Mouse (Mus musculus) neural tube, embryonic 14.5 days (tissue): ENCODE data around the gene Mob2. TPM values are rescaled to one million over a fixed set of nuclear protein-coding genes. Genes with fewer than 3 reads are reported as not detected.

Experiments used
- ATAC-seq: fragments of 200-750 bp; cut with Nextera tagmentation; 2 replicates; pipeline ENCODE4 v1.8.0; 2017; ENCODE audit warnings: low read depth, mild to moderate bottlenecking, moderate TSS enrichment, moderate library complexity
- H3K27ac ChIP-seq: fragments of 300-500 bp; sonication (generic); 2 replicates; pipeline ENCODE4 v1.5.1; 2014; ENCODE audit warnings: low read depth, mild to moderate bottlenecking, control low read depth, low read length, moderate library complexity, mixed read lengths
- H3K27me3 ChIP-seq: fragments of 300-500 bp; sonication (generic); 2 replicates; pipeline ENCODE4 v1.6.1; 2014; ENCODE audit warnings: low read length; ENCODE audit not compliant: control insufficient read depth, insufficient read depth
- H3K36me3 ChIP-seq: fragments of 300-500 bp; sonication (generic); 2 replicates; pipeline ENCODE4 v1.6.1; 2014; ENCODE audit warnings: low read length, mixed read lengths; ENCODE audit not compliant: control insufficient read depth, insufficient read depth
- H3K4me1 ChIP-seq: fragments of 300-500 bp; sonication (generic); 2 replicates; pipeline ENCODE4 v1.6.1; 2014; ENCODE audit warnings: low read length; ENCODE audit not compliant: control insufficient read depth, insufficient read depth
- H3K4me2 ChIP-seq: fragments of 300-500 bp; sonication (generic); 2 replicates; pipeline ENCODE4 v1.6.1; 2014; ENCODE audit warnings: mild to moderate bottlenecking, low read depth, low read length, control low read depth
- H3K4me3 ChIP-seq: fragments of 300-500 bp; sonication (generic); 2 replicates; pipeline ENCODE4 v1.5.1; 2014; ENCODE audit warnings: low read depth, low read length, control low read depth, mixed read lengths
- H3K9ac ChIP-seq: fragments of 300-500 bp; sonication (generic); replicated peaks from 2 replicates; pipeline ENCODE4 v1.6.1; 2014; ENCODE audit warnings: low read depth, mild to moderate bottlenecking, control low read depth, low read length, mixed read lengths
- H3K9me3 ChIP-seq: fragments of 300-500 bp; sonication (generic); 2 replicates; pipeline ENCODE4 v1.6.1; 2016; ENCODE audit warnings: low read length; ENCODE audit not compliant: control insufficient read depth
- WGBS: fragments of 180-500 bp; shearing (Covaris S2); extraction: QIAGEN DNeasy Blood & Tissue Kit; methylation state at CpG from one replicate; pipeline ENCODE4 v1.1.7; 2014; 5-methylcytosine and 5-hydroxymethylcytosine counted together
- polyA plus RNA-seq: library from polyadenylated mRNA; unstranded; fragments of >200 nt; fragmentation: Nextera tagmentation; extraction: Ambion mirVana; gene quantifications from 2 replicates; pipeline ENCODE4 v1.2.1, GENCODE M21; 2014

Mob2 gene
- polyA plus RNA-seq, 1 experiment from 2014 or later = 50.5 TPM

DNA sequence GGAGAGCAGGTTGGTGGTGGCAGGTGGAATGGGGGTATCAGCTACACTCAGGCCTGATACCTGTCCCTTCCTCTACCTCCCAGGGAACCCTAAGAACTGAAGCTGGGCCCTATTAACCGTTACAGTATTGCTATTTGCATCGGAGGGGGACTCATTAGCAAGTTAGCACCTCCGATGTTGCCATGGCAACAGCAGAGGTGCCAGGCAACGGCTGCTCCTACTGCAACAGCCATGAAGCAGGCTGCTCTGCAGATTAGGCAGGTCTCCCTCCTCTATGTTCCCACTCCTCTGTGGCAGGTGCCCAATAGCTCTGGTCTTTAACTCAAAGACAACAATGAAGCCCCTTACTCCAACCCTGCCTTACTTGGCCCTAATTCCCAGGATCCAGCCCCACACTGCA is 31.0 kb upstream of the Mob2 start:
- Histone ChIP-seq H3K9ac (peak overlapping the region; percentile 100), H3K27me3 (no peaks in the 10 kb centered on the region), H3K9me3 (no peaks in the 10 kb centered on the region), H3K27ac (peak overlapping the region; percentile 96), H3K36me3 (peaks cover 14% of the 10 kb centered on the region; the same call in 1 of the 2 replicates), H3K4me3 (peak overlapping the region; percentile 91), H3K4me1 (peaks cover 70% of the 10 kb centered on the region), H3K4me2 (peak overlapping the region; percentile 88)
- WGBS = 2% methylated on average over 4 of the region's 4 CpGs
- ATAC-seq = 0 out of 2 replicates have a peak, but pooled peaks have one; percentile 14

DNA sequence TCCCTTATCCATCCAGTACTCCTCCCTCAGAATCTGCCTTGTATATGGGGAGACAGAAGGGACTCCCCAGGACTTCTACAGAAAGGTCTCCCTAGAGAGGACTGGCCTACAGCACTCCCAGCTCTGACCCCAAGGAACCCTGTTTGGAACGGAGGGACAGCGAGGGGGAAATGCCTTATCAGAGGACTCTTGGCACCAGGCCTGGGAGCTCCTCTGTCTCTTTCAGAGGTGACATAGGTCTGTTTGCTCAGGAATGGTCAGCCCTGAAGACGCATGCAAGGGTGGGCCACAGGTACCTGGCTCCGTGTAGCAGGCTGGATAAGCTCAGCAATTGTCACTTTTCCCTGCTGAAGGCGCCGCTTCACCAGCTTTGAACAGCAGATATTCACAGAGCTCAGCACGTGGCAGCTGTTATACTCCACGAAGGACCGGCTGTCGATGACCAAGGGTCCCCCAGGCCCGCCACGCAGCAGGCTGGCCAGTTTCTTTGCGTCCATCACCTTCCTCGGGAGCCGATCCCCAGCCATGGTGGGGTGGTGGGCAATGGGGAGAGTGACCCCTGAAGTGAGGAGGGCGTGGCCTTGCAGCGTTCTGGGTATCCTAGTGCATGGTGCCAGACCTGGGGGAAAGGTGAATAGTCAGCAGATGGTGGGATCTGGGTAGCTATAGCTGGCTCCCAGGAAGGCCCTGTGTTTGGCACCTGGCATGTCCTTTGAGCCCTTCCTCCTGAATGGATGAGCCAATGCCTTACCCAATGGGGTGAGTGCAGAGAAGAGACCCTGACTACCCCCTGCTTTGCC is 29.0 kb upstream of the Mob2 start:
- H3K27me3 ChIP-seq = no peaks in the 10 kb centered on the region
- peak overlapping the region; percentile 55 for H3K9ac ChIP-seq
- no peak for ATAC-seq
- no peak overlapping the region for H3K4me3 ChIP-seq
- peaks cover 32% of the 10 kb centered on the region for H3K36me3 ChIP-seq
- H3K9me3 ChIP-seq = no peaks in the 10 kb centered on the region
- peak overlapping the region; percentile 82 for H3K27ac ChIP-seq
- 40% methylated on average over 17 of the region's 17 CpGs for WGBS
- peaks cover 60% of the 10 kb centered on the region for H3K4me1 ChIP-seq
- peak overlapping the region; percentile 88 for H3K4me2 ChIP-seq

DNA sequence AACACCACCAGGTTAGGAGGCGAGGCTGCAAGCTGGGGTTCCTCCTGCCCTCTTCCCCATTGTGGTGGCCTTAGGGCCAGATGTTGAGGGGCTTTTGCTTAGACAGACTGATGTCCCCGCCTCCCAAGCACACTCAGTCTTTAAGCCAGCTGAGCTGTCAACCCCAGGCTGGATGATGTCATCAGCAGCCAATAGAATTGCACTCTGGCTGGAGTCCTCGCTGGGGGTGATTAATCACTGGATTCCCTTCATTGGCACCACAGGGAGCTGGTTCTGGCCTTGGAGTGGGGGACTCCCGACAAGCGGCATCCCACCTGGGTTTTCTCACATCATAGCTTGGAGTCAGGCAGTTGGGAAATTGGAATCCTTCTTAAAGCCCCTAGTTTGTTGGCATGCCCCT is 28.0 kb upstream of the Mob2 start:
- Histone ChIP-seq H3K27ac (peak overlapping the region; percentile 82), H3K27me3 (no peaks in the 10 kb centered on the region), H3K9ac (peak overlapping the region; percentile 55; the same call in 1 of the 2 replicates), H3K9me3 (no peaks in the 10 kb centered on the region), H3K36me3 (peaks cover 32% of the 10 kb centered on the region), H3K4me3 (no peak overlapping the region), H3K4me2 (peak overlapping the region; percentile 88; the same call in 1 of the 2 replicates), H3K4me1 (peaks cover 60% of the 10 kb centered on the region)
- 2% methylated on average over 5 of the region's 5 CpGs for WGBS
- peak; percentile 68 for ATAC-seq

DNA sequence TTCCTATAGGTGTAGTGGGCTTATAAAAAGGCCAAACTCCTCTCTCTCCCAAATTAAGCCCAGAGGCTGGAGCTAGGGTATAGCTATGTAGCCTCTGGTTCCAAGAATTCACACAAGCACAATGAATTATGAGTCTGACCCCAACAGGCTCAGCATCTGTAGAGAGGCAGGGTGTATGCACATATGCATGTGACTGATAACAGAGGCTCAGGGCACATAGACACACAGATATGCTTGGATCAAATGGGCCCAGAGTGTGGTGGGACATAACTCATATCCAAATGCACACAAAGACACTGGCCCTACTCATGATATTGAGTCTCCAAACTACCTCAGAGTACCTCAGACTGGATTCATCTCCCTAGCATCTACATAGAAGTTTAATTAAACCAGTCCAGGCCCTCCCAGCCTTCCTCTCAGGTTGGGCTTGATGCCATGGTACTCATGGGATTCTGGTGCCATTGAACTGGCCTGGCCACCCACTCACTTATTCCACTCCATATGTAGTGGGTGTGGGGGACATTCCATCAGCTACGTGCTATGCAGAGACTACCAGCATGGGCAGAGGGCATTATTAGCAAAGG is 26.3 kb upstream of the Mob2 start:
- Histone ChIP-seq H3K4me2 (no peak overlapping the region), H3K36me3 (peaks cover 46% of the 10 kb centered on the region), H3K4me1 (peaks cover 45% of the 10 kb centered on the region), H3K9me3 (no peaks in the 10 kb centered on the region), H3K27me3 (no peaks in the 10 kb centered on the region), H3K9ac (no peak overlapping the region), H3K4me3 (no peak overlapping the region), H3K27ac (no peak overlapping the region)
- WGBS = 80% methylated on average over 1 of the region's 1 CpGs
- no peak for ATAC-seq

DNA sequence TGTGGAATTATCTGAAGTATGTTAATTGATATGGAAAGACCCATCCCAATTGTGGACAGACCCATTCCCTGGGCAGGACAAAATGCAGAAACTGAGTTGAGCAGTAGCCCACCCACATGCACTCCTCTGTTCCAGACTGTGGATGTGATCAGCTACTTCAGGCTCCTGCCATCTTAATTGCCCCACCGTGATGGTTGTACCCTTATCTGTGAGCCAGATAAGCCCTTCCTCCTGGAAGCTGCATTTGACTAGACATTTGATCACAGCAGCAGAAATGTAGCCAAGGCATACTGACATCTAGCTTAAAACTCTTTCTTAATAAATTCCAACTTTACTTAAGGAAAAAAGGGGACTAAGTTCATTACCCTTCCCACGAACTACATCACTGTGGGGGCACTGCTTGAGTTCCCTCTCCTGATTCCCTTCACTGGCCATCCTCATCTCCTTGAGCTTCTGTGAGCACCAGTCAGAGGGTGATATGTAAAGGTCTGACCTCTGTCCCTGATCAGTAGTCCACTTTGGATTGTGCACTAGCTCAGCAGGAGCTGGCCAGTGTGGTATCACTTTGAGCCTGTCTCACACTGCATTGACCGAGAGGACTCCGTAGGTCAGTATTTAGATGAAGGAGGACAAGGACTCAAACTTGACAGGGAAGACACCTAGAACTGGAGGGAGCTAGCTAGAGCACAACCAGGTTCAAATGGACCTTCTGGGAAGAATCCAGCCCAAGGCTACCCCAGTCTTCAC is 25.5 kb upstream of the Mob2 start:
- Histone ChIP-seq H3K4me3 (no peak overlapping the region), H3K9me3 (no peaks in the 10 kb centered on the region), H3K36me3 (peaks cover 53% of the 10 kb centered on the region), H3K4me1 (peaks cover 37% of the 10 kb centered on the region), H3K27me3 (no peaks in the 10 kb centered on the region), H3K9ac (no peak overlapping the region), H3K27ac (no peak overlapping the region), H3K4me2 (no peak overlapping the region)
- WGBS = 90% methylated on average over 4 of the region's 4 CpGs
- ATAC-seq = no peak

DNA sequence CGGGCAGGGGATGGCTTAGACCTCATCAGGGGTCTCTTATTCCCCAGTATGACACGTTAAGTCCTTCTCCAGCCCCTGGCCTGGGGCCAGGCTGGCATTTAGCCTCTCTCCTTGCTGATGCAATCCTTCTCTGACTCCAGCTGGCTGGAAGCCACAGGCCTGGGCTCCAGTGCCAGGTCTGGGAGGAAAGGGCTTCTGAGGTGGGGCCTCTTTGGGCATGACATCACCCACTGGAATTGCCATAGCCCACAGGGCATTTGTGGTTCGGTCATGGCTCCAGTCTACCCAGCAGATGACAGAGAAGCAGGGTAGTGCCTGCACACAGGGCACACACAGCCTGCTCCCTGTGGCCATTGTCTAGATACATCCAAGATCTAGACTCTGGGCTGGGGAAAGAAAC is 24.0 kb upstream of the Mob2 start:
- H3K9ac ChIP-seq = no peak overlapping the region
- H3K36me3 ChIP-seq = peaks cover 59% of the 10 kb centered on the region
- H3K27me3 ChIP-seq = no peaks in the 10 kb centered on the region
- no peak overlapping the region for H3K4me3 ChIP-seq
- 37% methylated on average over 3 of the region's 3 CpGs for WGBS
- H3K9me3 ChIP-seq = no peaks in the 10 kb centered on the region
- no peak overlapping the region for H3K4me2 ChIP-seq
- H3K4me1 ChIP-seq = peaks cover 22% of the 10 kb centered on the region
- H3K27ac ChIP-seq = no peak overlapping the region
- no peak for ATAC-seq

DNA sequence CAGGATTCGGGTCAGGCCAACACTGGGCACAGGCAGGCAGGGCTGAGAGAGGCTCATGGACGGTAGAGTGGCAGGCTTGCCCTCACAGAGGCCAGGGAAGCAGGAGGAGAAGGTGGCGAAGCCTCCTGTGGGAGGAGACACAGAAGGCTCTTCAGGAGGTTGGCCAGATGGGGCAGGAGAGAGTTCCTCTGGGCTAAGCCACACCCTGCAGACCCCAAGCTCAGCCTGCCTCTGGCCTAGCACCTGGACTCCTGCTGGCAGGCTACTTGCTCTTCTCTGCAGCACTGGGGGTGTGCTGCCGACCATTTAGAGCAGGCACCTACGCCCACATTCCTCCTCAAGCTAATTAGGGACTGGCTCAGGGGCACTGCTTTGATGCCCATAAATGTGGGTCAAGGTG is 23.5 kb upstream of the Mob2 start:
- ATAC-seq = no peak

DNA sequence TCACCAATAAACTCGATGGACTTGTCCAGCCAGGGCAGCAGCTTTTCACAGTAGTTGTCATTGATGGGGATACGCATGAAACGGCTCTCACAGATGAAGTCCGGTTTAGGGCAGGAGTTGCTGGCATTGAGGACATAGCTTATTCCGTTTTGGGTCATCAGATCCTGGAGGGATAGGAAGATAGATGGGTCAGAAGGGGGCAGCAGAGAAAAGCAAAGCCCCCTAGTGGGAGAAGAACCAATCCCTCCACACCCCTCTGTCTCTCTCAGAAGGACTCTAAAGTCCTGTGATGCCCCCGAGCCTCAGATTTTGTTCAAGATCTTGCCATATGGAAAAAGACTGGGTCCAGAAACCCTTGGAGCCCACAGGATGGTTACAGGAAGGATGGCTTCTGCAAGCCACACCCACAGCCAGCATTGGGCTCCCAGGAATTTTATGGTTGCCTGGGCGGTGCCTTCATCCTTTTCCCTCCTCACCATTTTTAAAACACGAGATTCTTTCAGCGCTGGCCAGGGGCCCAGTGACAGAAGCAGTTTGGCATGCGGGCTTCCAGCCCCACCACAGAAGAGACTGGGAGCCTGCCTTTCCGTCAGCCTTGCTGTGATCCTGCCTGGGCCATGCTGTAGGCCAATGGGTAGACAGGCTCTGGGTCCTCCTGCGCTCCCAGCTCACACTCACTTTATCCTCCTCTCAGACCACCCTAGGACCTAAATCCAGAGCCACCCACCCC is 22.9 kb upstream of the Mob2 start:
- H3K36me3 ChIP-seq = peaks cover 59% of the 10 kb centered on the region
- no peak overlapping the region for H3K9ac ChIP-seq
- H3K4me1 ChIP-seq = peaks cover 11% of the 10 kb centered on the region
- no peak for ATAC-seq
- no peaks in the 10 kb centered on the region for H3K27me3 ChIP-seq
- WGBS = 25% methylated on average over 12 of the region's 12 CpGs
- no peak overlapping the region for H3K27ac ChIP-seq
- H3K4me3 ChIP-seq = no peak overlapping the region
- H3K4me2 ChIP-seq = no peak overlapping the region
- no peaks in the 10 kb centered on the region for H3K9me3 ChIP-seq

More for the DNA sequence above, 23.5 kb upstream of the Mob2 start:
- Histone ChIP-seq H3K4me1 (peaks cover 18% of the 10 kb centered on the region), H3K9ac (no peak overlapping the region), H3K4me2 (no peak overlapping the region), H3K4me3 (no peak overlapping the region), H3K27me3 (no peaks in the 10 kb centered on the region), H3K9me3 (no peaks in the 10 kb centered on the region), H3K27ac (no peak overlapping the region), H3K36me3 (peaks cover 59% of the 10 kb centered on the region)
- 16% methylated on average over 5 of the region's 5 CpGs for WGBS
